Mouse (Mus musculus): Measurements from ENCODE around the gene St6galnac4. TPM values are rescaled to one million over a fixed set of nuclear protein-coding genes. Genes with fewer than 3 reads are reported as not detected.

The St6galnac4 gene
- polyA plus RNA-seq, 1 experiment, result 9.6 TPM

GRCm38 (mm10) chr2:32568941-32569340, 18.0 kb upstream of the St6galnac4 start:
- no peak overlapping the region for H3K27ac ChIP-seq (ENCODE audit: insufficient read depth, low read depth, low read length)
- 84% methylated on average over 3 of the region's 3 CpGs for WGBS
- no peak overlapping the region for H3K4me3 ChIP-seq (ENCODE audit: low read depth, low read length)
- no peaks in the 10 kb centered on the region for H3K27me3 ChIP-seq (ENCODE audit: control insufficient read depth, insufficient read depth, low read length)
- H3K36me3 ChIP-seq (ENCODE audit: control insufficient read depth, insufficient read depth, low read length), result peaks cover 52% of the 10 kb centered on the region
- TF ChIP-seq CTCF (IDR thresholded peaks at IDR 0.05; ENCODE audit: extremely low read depth, insufficient read length, insufficient replicate concordance, low read depth, low read length) (no peak), POLR2A (IDR thresholded peaks at IDR 0.05; ENCODE audit: low read depth, low read length) (no peak)
- H3K4me1 ChIP-seq (ENCODE audit: control insufficient read depth, insufficient read depth, insufficient read length, low read length), result peaks cover 3% of the 10 kb centered on the region; the same call in 1 of the 2 replicates

- Histone ChIP-seq H3K27ac (ENCODE audit: insufficient read depth, low read depth, low read length) (peak within 1 kb of the TSS; percentile 22; the same call in 1 of the 2 replicates), H3K27me3 (ENCODE audit: control insufficient read depth, insufficient read depth, low read length) (no peaks in the 10 kb centered on the region), H3K36me3 (ENCODE audit: control insufficient read depth, insufficient read depth, low read length) (peaks cover 33% of the 10 kb centered on the region), H3K4me3 (ENCODE audit: low read depth, low read length) (peak within 1 kb of the TSS; percentile 79), H3K4me1 (ENCODE audit: control insufficient read depth, insufficient read depth, insufficient read length, low read length) (peaks cover 9% of the 10 kb centered on the region)
- under 1% methylated on average over 36 of the region's 36 CpGs for WGBS
- TF ChIP-seq CTCF (IDR thresholded peaks at IDR 0.05; ENCODE audit: extremely low read depth, insufficient read length, insufficient replicate concordance, low read depth, low read length), result no peak
- TF ChIP-seq POLR2A (IDR thresholded peaks at IDR 0.05; ENCODE audit: low read depth, low read length), result peak; percentile 92
These were observed 16.0 kb upstream of the St6galnac4 start, which contains the start of gene Dpm2 for GRCm38 (mm10) chr2:32570698-32571494. TSS of gene Dpm2 (plus strand) at chr2:32570858.

- Histone ChIP-seq H3K36me3 (ENCODE audit: control insufficient read depth, insufficient read depth, low read length) (peaks cover 21% of the 10 kb centered on the region), H3K4me1 (ENCODE audit: control insufficient read depth, insufficient read depth, insufficient read length, low read length) (peaks cover 9% of the 10 kb centered on the region), H3K27me3 (ENCODE audit: control insufficient read depth, insufficient read depth, low read length) (no peaks in the 10 kb centered on the region), H3K4me3 (ENCODE audit: low read depth, low read length) (no peak overlapping the region), H3K27ac (ENCODE audit: insufficient read depth, low read depth, low read length) (no peak overlapping the region)
- no peak for TF ChIP-seq POLR2A (IDR thresholded peaks at IDR 0.05; ENCODE audit: low read depth, low read length)
- no peak for TF ChIP-seq CTCF (IDR thresholded peaks at IDR 0.05; ENCODE audit: extremely low read depth, insufficient read length, insufficient replicate concordance, low read depth, low read length)
- WGBS, result 90% methylated on average over 11 of the region's 11 CpGs
These were observed 14.7 kb upstream of the St6galnac4 start for GRCm38 (mm10) chr2:32572196-32572595.

GRCm38 (mm10) chr2:32574497-32574896, 12.4 kb upstream of the St6galnac4 start, which contains the start of gene Pip5kl1:
TSS of gene Pip5kl1 (plus strand) at chr2:32574797.
- peaks cover 9% of the 10 kb centered on the region for H3K4me1 ChIP-seq (ENCODE audit: control insufficient read depth, insufficient read depth, insufficient read length, low read length)
- peak within 1 kb of the TSS; percentile 37 for H3K4me3 ChIP-seq (ENCODE audit: low read depth, low read length)
- peaks cover 3% of the 10 kb centered on the region; the same call in 1 of the 2 replicates for H3K27me3 ChIP-seq (ENCODE audit: control insufficient read depth, insufficient read depth, low read length)

GRCm38 (mm10) chr2:32574901-32575585, 11.9 kb upstream of the St6galnac4 start:
- Histone ChIP-seq H3K27ac (ENCODE audit: insufficient read depth, low read depth, low read length) (no peak overlapping the region), H3K4me3 (ENCODE audit: low read depth, low read length) (peak overlapping the region; percentile 37), H3K36me3 (ENCODE audit: control insufficient read depth, insufficient read depth, low read length) (peaks cover 4% of the 10 kb centered on the region; the same call in 1 of the 2 replicates), H3K4me1 (ENCODE audit: control insufficient read depth, insufficient read depth, insufficient read length, low read length) (peaks cover 9% of the 10 kb centered on the region), H3K27me3 (ENCODE audit: control insufficient read depth, insufficient read depth, low read length) (peaks cover 3% of the 10 kb centered on the region; the same call in 1 of the 2 replicates)
- TF ChIP-seq CTCF (IDR thresholded peaks at IDR 0.05; ENCODE audit: extremely low read depth, insufficient read length, insufficient replicate concordance, low read depth, low read length), result peak; percentile 76; the same call in 1 of the 2 replicates
- TF ChIP-seq POLR2A (IDR thresholded peaks at IDR 0.05; ENCODE audit: low read depth, low read length), result 0 out of 2 replicates have a peak, but pooled peaks have one; percentile 5
- WGBS, result 5% methylated on average over 26 of the region's 26 CpGs

More at GRCm38 (mm10) chr2:32574497-32574896, 12.4 kb upstream of the St6galnac4 start, which contains the start of gene Pip5kl1:
- no peak within 1 kb of the TSS for H3K27ac ChIP-seq (ENCODE audit: insufficient read depth, low read depth, low read length)
- WGBS, result 76% methylated on average over 6 of the region's 6 CpGs
- peaks cover 4% of the 10 kb centered on the region; the same call in 1 of the 2 replicates for H3K36me3 ChIP-seq (ENCODE audit: control insufficient read depth, insufficient read depth, low read length)
- TF ChIP-seq POLR2A (IDR thresholded peaks at IDR 0.05; ENCODE audit: low read depth, low read length) (0 out of 2 replicates have a peak, but pooled peaks have one; percentile 8), CTCF (IDR thresholded peaks at IDR 0.05; ENCODE audit: extremely low read depth, insufficient read length, insufficient replicate concordance, low read depth, low read length) (no peak)

GRCm38 (mm10) chr2:32575586-32576160, 11.2 kb upstream of the St6galnac4 start, which contains the start of gene 9430097D07Rik:
TSS of gene 9430097D07Rik (minus strand) at chr2:32575684.
- H3K4me3 ChIP-seq (ENCODE audit: low read depth, low read length), result peak within 1 kb of the TSS; percentile 37
- 18% methylated on average over 28 of the region's 28 CpGs for WGBS

More at GRCm38 (mm10) chr2:32575586-32576160, 11.2 kb upstream of the St6galnac4 start, which contains the start of gene 9430097D07Rik:
- H3K27me3 ChIP-seq (ENCODE audit: control insufficient read depth, insufficient read depth, low read length), result peaks cover 3% of the 10 kb centered on the region; the same call in 1 of the 2 replicates
- no peak for TF ChIP-seq POLR2A (IDR thresholded peaks at IDR 0.05; ENCODE audit: low read depth, low read length)
- no peak for TF ChIP-seq CTCF (IDR thresholded peaks at IDR 0.05; ENCODE audit: extremely low read depth, insufficient read length, insufficient replicate concordance, low read depth, low read length)
- H3K4me1 ChIP-seq (ENCODE audit: control insufficient read depth, insufficient read depth, insufficient read length, low read length), result peaks cover 9% of the 10 kb centered on the region
- H3K27ac ChIP-seq (ENCODE audit: insufficient read depth, low read depth, low read length), result no peak within 1 kb of the TSS
- H3K36me3 ChIP-seq (ENCODE audit: control insufficient read depth, insufficient read depth, low read length), result peaks cover 4% of the 10 kb centered on the region; the same call in 1 of the 2 replicates
